Mouse (Mus musculus): ENCODE measurements at regions not wholly inside any gene's neighbourhood (a gene's known extent, or its start where the extent isn't known, plus 50 kb on each side); places are given as distances from the start of the nearest gene placed in this dataset.

GRCm38 (mm10) chr12:79997201-79997600 is 115.6 kb downstream of the Zfp36l1 start:
- no peak for TF ChIP-seq CTCF (IDR thresholded peaks at IDR 0.05)
- TF ChIP-seq POLR2A (IDR thresholded peaks at IDR 0.05; ENCODE audit: insufficient read depth, low read depth, low read length), result no peak
- no peak for TF ChIP-seq EP300 (IDR thresholded peaks at IDR 0.05; ENCODE audit: insufficient read depth, low read depth, low read length)

All from heart, adult 2 months (tissue).